Mouse (Mus musculus) CH12F3 (cell line): ENCODE data around the gene Gm21882.
"Not testable (repeated sequence)": the region's sequence is repeated elsewhere in the genome, so short reads cannot be mapped to it uniquely, and the experiment has no call there.

ENCODE experiments used
- in situ Hi-C: fragments of 300-500 bp; cut with MboI; formaldehyde crosslinking; loops from 2 replicates; pipeline ENCODE4 v1.14.3; 2020; ENCODE audit warnings: low sequenced_read_pairs

Gene Gm21882

DNA sequence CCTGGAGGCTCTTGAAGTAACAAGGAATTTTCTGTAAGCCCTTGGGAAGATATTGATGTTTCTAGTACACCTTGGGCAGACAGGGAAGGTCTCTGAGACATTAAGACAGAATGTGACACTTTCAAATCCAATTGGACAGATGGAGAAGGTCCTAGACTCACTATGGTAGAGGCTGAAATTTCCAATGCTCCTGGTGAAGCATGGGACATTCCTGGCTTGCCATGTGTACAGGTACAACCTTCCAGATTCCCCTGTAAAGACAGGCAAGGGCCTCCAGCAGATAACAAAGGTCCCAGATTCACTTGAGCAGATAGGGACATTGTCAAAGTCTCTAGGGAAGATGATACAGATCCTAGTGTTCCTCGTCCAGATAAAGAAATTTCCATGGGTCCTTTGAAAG, at the start of gene Gm21882:
Gene Gm21882, minus strand, starts transcription at position 101 of the 400 bp plus-strand sequence.
- in situ Hi-C loops, result not testable (repeated sequence)
